10 mouse cellular contexts compared by ENCODE assay signal in genomic region chrX:143344509-143345495, GRCm38 (mm10). TPM values are rescaled to one million over a fixed set of nuclear protein-coding genes. Genes with fewer than 3 reads are reported as not detected.
DNase-seq lines count a peak whose midpoint lies in the region; ATAC-seq and TF ChIP-seq lines count a peak whose summit lies in the region.
"Had no signal": no experiment of that assay in that cellular context is flagged by ENCODE, and none has a peak within 500 bp of the region (broad histone marks: within the 10 kb centered on the region; RNA-seq: fewer than 3 reads in every experiment).

No protein-coding gene starts in this region.

- peak; percentile 13 for DNase-seq in neural tube, embryonic 10.5 days (ENCODE audit: extremely low spot score, low spot score)
- DNase-seq in gastrocnemius, adult 2 months, result peak; percentile 33
- DNase-seq in kidney, postnatal 25 days, result peak; percentile 46 to 72
- no peak for DNase-seq in ovary, adult 18-20 months (ENCODE audit: low spot score)
- no peak for DNase-seq in spleen, adult 12 weeks (ENCODE audit: low spot score)
- DNase-seq in right cerebral cortex, postnatal 36 days (ENCODE audit: low spot score in 2 of 2), result no peak
- DNase-seq: liver, embryonic 13.5 days had no signal

- H3K27me3 ChIP-seq in neural tube, embryonic 15.5 days (replicated peaks), result peaks cover 14% of the 10 kb centered on the region
- H3K27me3 ChIP-seq: liver, embryonic 13.5 days; neural tube, embryonic 12.5 days had no signal

- no peak for TF ChIP-seq CTCF in gastrocnemius, adult 2 months (IDR thresholded peaks at IDR 0.05)

- intact Hi-C loops in gastrocnemius, adult 2 months (cut with DNase I), result no loop called here

- ATAC-seq in neural tube, embryonic 15.5 days (ENCODE audit: low FRiP score), result no peak
- ATAC-seq: forebrain, embryonic 16.5 days had no signal

- WGBS in neural tube, embryonic 15.5 days, result 62% methylated on average over 5 of the region's 5 CpGs

- H3K4me3 ChIP-seq in neural tube, embryonic 15.5 days (replicated peaks), result no peak overlapping the region
- H3K4me3 ChIP-seq in gastrocnemius, adult 2 months, result no peak overlapping the region
- H3K4me3 ChIP-seq: liver, embryonic 13.5 days; neural tube, embryonic 12.5 days had no signal

- no peak overlapping the region for H3K9ac ChIP-seq in neural tube, embryonic 15.5 days (replicated peaks)
- H3K9ac ChIP-seq: liver, embryonic 13.5 days; neural tube, embryonic 12.5 days had no signal

- H3K4me1 ChIP-seq in neural tube, embryonic 15.5 days, result no peaks in the 10 kb centered on the region
- H3K4me1 ChIP-seq: liver, embryonic 13.5 days; neural tube, embryonic 12.5 days had no signal

- no peaks in the 10 kb centered on the region for H3K9me3 ChIP-seq in neural tube, embryonic 15.5 days (replicated peaks)
- H3K9me3 ChIP-seq: liver, embryonic 13.5 days; neural tube, embryonic 12.5 days had no signal

- H3K27ac ChIP-seq in neural tube, embryonic 15.5 days (replicated peaks), result no peak overlapping the region
- H3K27ac ChIP-seq in gastrocnemius, adult 2 months, result peak overlapping the region; percentile 43
- H3K27ac ChIP-seq: liver, embryonic 13.5 days; neural tube, embryonic 12.5 days had no signal

- no peak overlapping the region for H3K4me2 ChIP-seq in neural tube, embryonic 15.5 days
- H3K4me2 ChIP-seq: liver, embryonic 13.5 days; neural tube, embryonic 12.5 days had no signal

- H3K36me3 ChIP-seq in neural tube, embryonic 15.5 days, result no peaks in the 10 kb centered on the region
- H3K36me3 ChIP-seq: liver, embryonic 13.5 days; neural tube, embryonic 12.5 days had no signal

RNA-seq across cellular contexts. Expression of gene Chrdl1, which starts 49.3 kb away (rescaled TPM):
- 2.0 and 2.9 TPM in 2 replicates for polyA plus RNA-seq in neural tube, embryonic 15.5 days (2015; fragmentation: Nextera tagmentation; extraction: Ambion mirVana)
- 1 to 10 TPM; 1.3 to 4.2 TPM for total RNA-seq in gastrocnemius, adult 2 months (2021)

Comparison
In these comparisons a context has a peak if more than half of its experiments do, and no peak if none do; other contexts are left out.
1. DNase-seq: peak in neural tube, embryonic 10.5 days (single experiment), gastrocnemius, adult 2 months (single experiment) and kidney, postnatal 25 days (2 of 2); none in ovary, adult 18-20 months (single experiment), spleen, adult 12 weeks (single experiment) and right cerebral cortex, postnatal 36 days (0 of 2).